Mouse (Mus musculus): ENCODE results near the gene Nlgn1.

The Nlgn1 gene

DNA sequence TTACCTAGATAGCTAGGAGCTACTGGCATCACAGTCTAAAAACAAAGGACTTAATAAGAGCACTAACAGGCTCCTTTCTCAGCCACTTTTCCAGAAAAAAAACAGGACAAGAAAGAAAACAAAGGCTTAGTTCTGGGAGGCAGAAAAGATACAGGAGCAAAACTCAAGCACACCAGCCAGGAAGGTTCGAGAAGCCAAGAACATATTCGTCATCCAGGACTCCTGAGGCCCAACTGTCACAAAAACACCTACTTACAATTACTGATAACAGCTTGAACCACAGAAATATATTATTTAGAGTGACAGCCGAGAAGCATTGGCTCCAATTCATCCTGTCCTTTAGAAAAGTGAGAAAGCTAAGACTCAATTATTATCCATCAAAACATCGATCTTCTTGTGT lies 281.5 kb downstream of the Nlgn1 start:
- no peak for DNase-seq (ENCODE audit: low read depth, low spot score)

GRCm38 (mm10) chr3:26042966-26043365 lies 289.3 kb downstream of the Nlgn1 start:
- DNase-seq (ENCODE audit: low read depth, low spot score) = no peak

DNA sequence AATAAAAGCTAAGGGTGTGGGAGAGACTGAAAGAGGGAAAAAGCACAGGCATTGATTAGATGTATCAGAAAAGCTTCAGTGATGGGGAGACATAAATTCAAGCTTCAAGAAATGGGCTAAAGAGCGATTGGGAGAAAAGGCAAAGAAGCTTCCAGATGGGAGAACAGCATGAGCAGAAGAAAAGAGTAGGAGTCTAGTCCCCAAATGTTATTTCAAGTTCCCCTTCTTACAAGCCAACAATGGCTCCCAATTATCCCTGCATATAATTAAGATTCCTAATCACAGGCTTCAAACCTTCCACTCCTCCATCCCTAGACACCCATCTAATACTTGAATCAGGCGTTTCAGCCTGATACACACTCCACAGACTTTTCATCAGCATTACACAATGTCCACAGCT lies 292.6 kb downstream of the Nlgn1 start:
- DNase-seq (ENCODE audit: low read depth, low spot score) = no peak

GRCm38 (mm10) chr3:26026025-26026424 lies 306.2 kb downstream of the Nlgn1 start:
- DNase-seq (ENCODE audit: low read depth, low spot score) = no peak

DNA sequence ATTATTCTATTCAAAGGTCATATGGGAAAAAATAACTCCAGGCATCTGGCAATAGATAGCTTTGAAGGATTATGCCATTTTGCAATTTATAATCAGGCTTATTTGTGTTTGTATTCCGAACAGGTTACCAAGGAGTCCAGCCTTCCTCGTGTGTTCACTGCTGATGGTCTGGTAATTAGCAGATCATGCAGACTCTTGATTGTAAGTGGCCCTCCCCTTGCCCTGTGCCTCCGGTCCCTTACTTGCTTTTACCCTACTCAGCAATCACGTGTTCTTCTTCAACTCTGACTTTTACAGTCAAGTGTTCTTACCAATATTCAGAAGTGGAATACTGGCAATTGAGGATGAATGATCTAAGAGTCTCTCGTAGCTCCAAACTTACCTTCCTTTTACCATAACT lies 309.0 kb downstream of the Nlgn1 start:
- no peak for DNase-seq (ENCODE audit: low read depth, low spot score)

DNA sequence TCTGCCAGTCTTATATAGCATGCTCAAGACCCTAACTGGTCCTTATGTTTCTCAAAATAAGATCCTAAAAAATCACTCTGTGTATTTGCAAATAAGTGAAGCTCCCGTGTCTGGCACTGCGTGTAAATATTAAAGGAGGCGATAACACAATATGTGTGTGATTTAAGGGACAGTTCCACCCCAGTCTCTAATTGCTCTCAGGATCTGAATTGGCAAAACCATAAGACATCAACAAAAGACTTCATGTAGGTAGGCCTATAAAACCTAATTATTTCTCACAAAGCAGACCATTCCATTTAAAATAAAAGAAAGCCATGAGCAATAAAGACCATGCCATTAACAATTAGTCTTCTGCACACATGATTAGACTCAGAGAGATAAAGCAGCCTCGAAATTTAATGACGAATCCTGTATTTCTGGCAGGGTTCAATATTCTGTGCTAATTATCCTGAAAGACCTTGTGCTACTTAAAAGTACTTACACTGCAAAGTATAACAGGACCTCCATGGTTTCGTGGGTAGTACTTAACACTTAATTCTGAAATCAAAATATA lies 310.6 kb downstream of the Nlgn1 start:
- DNase-seq (ENCODE audit: low read depth, low spot score) = no peak

DNA sequence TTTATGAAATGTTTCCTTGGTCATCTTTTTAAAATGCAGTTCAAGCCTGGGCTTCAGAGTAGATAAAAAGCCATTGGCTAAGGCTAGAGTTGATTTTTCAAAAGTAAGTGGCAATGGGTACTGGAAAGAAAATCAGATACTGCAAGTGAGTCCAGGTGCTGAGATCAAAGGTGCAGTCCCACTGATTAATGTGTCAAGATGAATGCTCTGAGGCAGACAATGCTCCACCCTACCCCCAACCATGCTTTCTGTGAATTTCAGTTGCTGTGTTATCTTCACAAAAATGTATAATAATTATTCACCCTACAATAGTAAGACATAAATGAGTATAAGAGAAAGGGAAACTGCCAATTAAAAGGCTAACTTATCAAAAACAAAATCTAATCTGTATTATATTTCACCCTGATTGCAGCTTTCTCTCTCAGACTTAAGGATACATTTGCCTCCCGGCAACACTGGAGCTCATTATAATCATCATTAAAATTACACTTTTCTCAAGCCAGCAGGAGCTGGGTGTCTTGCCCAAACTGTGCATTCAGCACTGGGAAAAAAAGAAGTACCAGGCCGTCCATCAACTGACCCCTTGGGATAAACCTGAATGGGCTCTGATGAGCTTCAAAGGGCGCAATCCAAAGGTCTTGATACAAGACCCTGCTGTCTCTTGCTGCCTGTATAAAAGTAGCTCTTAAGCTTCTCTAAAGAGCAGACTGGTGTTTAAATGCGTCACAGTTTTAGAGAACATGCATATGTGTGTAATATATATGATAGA lies 320.8 kb downstream of the Nlgn1 start:
- DNase-seq (ENCODE audit: low read depth, low spot score) = no peak

GRCm38 (mm10) chr3:26002863-26003608 lies 329.2 kb downstream of the Nlgn1 start:
- DNase-seq (ENCODE audit: low read depth, low spot score) = no peak

DNA sequence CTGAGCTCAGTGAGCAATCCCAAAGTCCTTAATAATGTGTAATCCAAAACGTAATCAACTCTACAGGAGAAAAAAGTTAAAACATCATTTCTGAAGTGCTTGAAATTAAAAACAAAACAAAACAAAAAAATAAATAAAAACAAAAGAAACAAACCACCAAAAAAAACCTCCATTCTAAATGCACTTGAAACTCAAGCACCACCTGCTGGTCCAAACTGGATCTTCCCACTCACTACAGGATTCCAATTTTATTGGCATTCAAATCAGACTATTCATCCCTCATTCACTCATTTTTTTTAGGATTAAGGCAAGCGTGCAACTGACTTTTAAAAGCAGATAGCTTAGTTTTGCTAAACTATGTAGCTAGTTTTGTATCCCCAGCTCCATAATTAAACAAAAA lies 329.9 kb downstream of the Nlgn1 start:
- DNase-seq (ENCODE audit: low read depth, low spot score) = no peak

GRCm38 (mm10) chr3:25967546-25967945 lies 364.7 kb downstream of the Nlgn1 start:
- no peak for DNase-seq (ENCODE audit: low read depth, low spot score)

DNA sequence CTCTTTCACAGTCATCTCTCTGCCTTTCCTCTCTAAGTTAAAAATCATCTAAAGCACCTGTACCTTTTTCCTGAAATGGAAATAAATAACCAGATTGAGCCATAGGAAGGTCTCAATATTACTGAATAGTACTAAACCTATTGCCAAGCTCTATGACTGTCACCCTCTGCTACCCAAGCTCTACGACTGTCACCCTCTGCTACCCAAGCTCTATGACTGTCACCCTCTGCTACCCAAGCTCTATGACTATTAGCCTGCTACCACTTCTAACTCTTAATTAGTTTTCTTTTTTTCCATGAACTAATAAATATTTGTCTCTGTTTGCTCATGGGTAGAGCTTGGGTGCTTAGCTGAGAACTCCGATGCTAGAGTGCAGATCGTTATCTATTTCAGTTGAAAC lies 368.0 kb downstream of the Nlgn1 start:
- DNase-seq (ENCODE audit: low read depth, low spot score) = no peak

DNA sequence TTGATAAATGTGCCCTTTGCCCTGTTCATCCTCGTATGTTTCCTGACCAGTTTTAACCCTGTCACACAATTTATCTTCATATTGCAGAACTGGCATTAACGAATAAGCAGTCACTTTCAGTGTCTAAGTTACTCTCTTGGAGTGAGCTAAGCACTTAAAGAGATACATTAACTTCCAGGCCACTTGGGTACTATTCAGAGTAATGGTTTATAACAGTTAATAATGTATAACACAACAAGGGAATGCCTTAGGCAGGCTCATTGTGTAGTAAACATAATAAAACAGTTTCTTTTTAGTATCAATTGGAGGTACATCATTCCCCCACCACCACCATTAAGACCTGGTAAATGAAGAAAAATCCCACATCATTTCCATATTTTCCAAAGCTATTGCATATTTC lies 368.7 kb downstream of the Nlgn1 start:
- no peak for DNase-seq (ENCODE audit: low read depth, low spot score)

GRCm38 (mm10) chr3:25916535-25916934 lies 415.7 kb downstream of the Nlgn1 start:
- no peak for DNase-seq (ENCODE audit: low read depth, low spot score)

DNA sequence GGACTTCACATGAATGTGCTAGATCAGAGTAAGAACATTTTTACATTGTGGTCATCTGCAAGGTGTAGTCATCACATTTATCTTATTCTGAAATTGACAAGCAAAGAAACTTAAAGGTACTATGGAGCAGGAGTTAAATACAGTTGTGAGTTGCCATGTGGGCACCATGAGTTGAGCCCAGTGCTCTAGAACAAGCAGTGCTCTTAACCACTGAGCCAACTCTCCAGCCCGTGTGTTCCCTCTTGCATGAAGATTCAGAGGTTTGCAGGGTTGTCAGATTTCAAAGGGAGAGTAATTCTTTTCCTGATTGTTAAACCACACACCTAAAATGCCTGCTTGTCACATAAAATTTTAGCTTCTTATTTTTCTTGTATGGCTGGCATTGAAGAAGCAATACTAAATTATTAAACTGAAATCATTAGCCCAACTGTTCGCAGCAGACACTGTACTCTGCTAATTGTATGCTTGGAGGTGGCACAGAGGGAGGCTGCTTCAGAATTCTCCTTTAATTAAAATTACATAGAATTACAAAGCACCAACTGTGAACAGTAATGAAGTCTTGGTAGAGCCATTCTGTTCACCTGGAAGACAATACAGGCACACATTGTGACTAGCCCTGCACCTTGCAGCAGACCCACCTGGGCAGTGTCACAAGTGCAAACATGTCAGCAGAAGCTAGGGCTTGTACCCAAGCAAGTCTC lies 417.7 kb downstream of the Nlgn1 start:
- DNase-seq (ENCODE audit: low read depth, low spot score) = no peak

- DNase-seq (ENCODE audit: low read depth, low spot score) = no peak
These were observed 429.0 kb downstream of the Nlgn1 start for GRCm38 (mm10) chr3:25903140-25903809.

DNA sequence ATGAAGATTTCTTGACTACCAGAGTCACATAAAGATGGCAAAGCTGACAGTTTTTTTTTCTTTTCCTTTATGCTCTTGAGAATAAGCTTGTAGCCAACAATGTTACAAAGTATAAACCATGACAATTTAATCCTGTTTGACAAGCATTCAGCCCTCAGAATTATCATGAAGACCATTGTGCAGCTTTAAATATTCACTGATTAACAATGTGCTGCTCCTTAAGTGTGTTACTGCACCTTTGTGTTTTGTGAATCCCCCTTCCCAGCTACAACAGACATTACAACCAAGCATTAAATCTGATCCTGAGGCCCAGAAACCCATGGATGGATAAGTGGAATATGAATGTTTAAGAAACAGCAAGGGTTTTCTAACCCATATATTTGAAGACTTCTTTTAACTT lies 434.8 kb downstream of the Nlgn1 start:
- no peak for DNase-seq (ENCODE audit: low read depth, low spot score)

DNA sequence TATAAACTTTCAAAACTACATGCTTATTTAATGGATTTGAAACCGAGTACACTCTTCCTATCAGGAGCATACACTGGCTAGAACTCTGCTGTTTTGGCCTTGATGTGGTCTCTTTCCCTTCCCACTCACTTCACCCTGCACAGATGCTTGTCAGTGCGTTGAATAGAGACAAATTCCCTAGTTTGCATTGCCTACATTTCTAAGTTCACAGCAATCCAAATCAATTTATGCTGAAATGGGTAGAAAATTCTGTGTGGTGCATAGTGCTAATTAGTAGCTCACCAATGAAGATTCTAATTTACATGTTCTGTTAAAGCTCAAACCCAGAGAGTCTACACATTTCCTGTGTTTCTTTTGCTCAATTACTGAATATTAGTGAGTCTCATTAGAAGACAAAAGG lies 447.5 kb downstream of the Nlgn1 start:
- no peak for DNase-seq (ENCODE audit: low read depth, low spot score)

- DNase-seq (ENCODE audit: low read depth, low spot score) = no peak
These were observed 463.1 kb downstream of the Nlgn1 start for GRCm38 (mm10) chr3:25869161-25869560.

DNA sequence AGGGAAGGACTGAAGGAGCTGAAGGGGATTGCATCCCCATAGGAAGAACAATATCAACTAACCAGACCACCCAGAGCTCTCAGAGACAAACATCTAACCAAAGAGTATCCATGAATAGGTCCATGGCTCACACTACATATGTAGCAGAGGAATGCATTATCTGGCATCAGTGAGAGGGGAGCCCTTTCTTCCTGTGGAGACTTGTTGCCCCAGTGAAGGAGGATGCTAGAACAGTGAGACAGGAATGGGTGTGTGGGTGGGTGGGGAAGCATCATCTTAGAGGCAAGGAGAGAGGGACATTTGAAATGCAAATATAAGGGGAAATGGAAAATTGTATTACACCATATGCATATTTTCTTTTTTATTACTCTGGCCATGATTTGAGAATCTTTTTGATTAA lies 473.9 kb downstream of the Nlgn1 start:
- no peak for DNase-seq (ENCODE audit: low read depth, low spot score)

DNA sequence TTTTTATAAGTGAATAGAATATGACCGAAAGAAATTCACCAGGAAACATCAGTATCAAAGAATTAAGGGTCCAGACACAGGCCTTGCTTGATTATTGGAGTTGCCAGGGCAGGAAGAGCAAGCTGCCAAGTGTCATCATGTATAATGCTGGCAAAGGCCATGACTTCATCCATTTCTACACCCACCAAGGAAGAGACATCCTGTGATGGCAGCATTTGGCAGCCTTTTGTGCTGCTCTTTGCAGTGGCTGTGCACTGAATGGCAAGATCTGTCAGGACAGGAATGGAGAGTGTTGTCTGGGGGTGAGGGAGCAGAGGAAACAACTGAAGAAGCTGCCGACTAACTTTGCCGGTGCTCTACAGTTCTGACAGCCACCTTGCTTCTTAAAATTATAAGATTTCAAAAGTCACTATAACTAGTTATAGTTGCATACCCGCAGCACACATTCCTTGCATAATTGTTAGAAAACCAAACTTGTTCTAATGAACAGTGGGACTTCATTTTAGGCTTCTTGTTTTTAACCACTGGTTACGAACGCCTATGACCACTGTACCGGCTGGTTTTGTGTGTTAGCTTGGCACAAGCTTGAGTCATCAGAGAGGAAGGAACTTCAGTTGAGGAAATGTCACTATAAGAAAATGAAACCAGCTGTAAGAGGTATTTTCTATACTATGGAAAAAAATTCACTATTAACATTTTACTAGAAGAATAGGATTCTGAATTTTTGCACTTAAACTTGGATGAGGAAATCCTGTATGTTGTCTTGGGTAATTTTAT lies 487.4 kb downstream of the Nlgn1 start:
- DNase-seq (ENCODE audit: low read depth, low spot score) = no peak

DNA sequence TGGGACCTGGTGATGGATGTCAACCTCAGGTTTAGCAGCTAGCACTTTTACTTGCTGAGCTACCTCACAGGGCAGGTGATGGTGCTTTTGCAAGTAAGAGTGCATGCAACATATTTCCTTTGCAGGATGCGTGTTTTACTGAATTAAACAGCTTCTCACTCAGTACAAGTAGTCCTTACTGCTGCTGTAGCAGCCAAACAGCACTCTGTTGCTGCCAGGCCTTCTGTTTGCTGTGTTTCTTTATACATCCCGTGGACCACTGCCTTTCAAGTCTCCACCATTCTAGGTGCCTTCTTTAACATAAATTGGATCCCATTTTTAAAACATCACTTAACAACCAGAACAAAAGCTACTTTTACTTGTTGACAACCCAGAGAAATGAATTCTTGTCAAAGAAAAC lies 502.0 kb downstream of the Nlgn1 start:
- no peak for DNase-seq (ENCODE audit: low read depth, low spot score)

Data from c-Kit-negative CD71-positive TER-119-positive erythroid progenitor cells, embryonic 14.5 days (primary cell).